ENCODE assay signal across 24 mouse cellular contexts in the genomic region with DNA sequence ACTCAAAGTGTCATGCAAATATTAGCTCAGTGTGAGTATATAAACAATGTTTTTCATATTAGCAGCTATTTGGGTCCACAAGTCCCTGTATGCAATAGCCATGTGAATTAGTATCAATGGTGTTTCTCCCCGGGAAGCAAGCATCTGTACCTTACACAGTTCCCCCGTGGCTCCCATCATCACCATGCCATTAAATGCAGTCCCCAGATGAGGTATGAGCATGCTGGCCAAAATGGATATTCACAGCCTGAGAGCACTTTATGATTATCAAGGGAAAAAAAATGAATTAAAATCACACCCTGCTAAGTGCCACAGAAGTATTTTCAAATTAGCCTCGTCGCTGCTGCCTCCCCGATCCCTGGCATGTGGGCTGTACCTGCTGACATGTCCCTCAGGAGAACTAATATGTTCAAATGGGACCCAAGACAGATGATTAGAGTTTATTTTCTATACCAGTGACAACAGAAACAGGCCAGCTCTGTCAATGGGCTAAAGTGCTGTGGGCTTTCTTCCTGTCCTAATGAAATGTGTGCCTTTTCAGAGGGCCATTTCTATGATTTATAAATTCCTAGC.
"Had no signal": no experiment of that assay in that cellular context is flagged by ENCODE, and none has a peak within 500 bp of the region (broad histone marks: within the 10 kb centered on the region; RNA-seq: fewer than 3 reads in every experiment).

No protein-coding gene starts in this region.

- H3K27me3 ChIP-seq: heart, embryonic 15.5 days; hindbrain, embryonic 12.5 days; intestine, embryonic 15.5 days; limb, embryonic 12.5 days had no signal

- H3K9me3 ChIP-seq: heart, embryonic 10.5 days; heart, embryonic 13.5 days; heart, embryonic 15.5 days; hindbrain, embryonic 10.5 days; hindbrain, embryonic 12.5 days; intestine, embryonic 15.5 days; limb, embryonic 10.5 days; limb, embryonic 12.5 days had no signal

- H3K9ac ChIP-seq: heart, embryonic 13.5 days; heart, embryonic 15.5 days; hindbrain, embryonic 12.5 days; hindbrain, embryonic 14.5 days; intestine, embryonic 15.5 days; limb, embryonic 12.5 days had no signal

- H3K36me3 ChIP-seq: heart, embryonic 10.5 days; heart, embryonic 13.5 days; heart, embryonic 15.5 days; hindbrain, embryonic 10.5 days; hindbrain, embryonic 12.5 days; intestine, embryonic 15.5 days; limb, embryonic 10.5 days; limb, embryonic 12.5 days had no signal

- DNase-seq: gastrocnemius, postnatal 14 days; heart, adult 18-20 months; heart, postnatal 14 days; heart, postnatal 4 days; kidney, adult 18-20 months; kidney, adult 8-10 months; kidney, postnatal 10 days; kidney, postnatal 25 days; kidney, postnatal 4 days; liver had no signal

- H3K4me2 ChIP-seq: heart, embryonic 13.5 days; heart, embryonic 15.5 days; hindbrain, embryonic 12.5 days; hindbrain, embryonic 14.5 days; intestine, embryonic 15.5 days; limb, embryonic 12.5 days had no signal

- H3K4me3 ChIP-seq: heart, embryonic 10.5 days; heart, embryonic 13.5 days; heart, embryonic 15.5 days; hindbrain, embryonic 10.5 days; hindbrain, embryonic 12.5 days; intestine, embryonic 15.5 days; layer of hippocampus, adult 2 months; left cerebral cortex, adult 2 months; limb, embryonic 10.5 days; limb, embryonic 12.5 days had no signal

- H3K27ac ChIP-seq: heart, embryonic 10.5 days; heart, embryonic 13.5 days; heart, embryonic 15.5 days; hindbrain, embryonic 10.5 days; hindbrain, embryonic 12.5 days; hindbrain, embryonic 14.5 days; intestine, embryonic 15.5 days; layer of hippocampus, adult 2 months; left cerebral cortex, adult 2 months; limb, embryonic 10.5 days; limb, embryonic 12.5 days had no signal

- ATAC-seq: hindbrain, embryonic 16.5 days; inflammation-experienced regulatory T-cells, adult 6 months; intestine, embryonic 15.5 days; intestine, postnatal 0 days had no signal

- H3K4me1 ChIP-seq: heart, embryonic 10.5 days; heart, embryonic 13.5 days; heart, embryonic 15.5 days; hindbrain, embryonic 12.5 days; intestine, embryonic 15.5 days; limb, embryonic 10.5 days; limb, embryonic 12.5 days had no signal
